Mouse (Mus musculus) cortical plate, adult 2 months (tissue): Measurements from ENCODE around the gene Mtmr3.

Experiments used
- CTCF ChIP-seq: fragments of 200-500 bp; IDR thresholded peaks from 2 replicates; pipeline ENCODE4 v1.5.1; 2011; ENCODE audit warnings: mild to moderate bottlenecking, control low read depth, low read length; ENCODE audit not compliant: insufficient read depth; ENCODE audit errors: extremely low read depth
- POLR2A ChIP-seq: fragments of 200-500 bp; IDR thresholded peaks from 2 replicates; pipeline ENCODE4 v1.6.1; 2011; ENCODE audit warnings: mild to moderate bottlenecking, low read length, control low read depth; ENCODE audit not compliant: insufficient read depth; ENCODE audit errors: extremely low read depth

- TF ChIP-seq CTCF (no peak), POLR2A (no peak)
Measured at GRCm38 (mm10) chr11:4471734-4472133, 122.9 kb downstream of the Mtmr3 start.
